11 mouse cellular contexts compared by ENCODE assay signal in the genomic region with DNA sequence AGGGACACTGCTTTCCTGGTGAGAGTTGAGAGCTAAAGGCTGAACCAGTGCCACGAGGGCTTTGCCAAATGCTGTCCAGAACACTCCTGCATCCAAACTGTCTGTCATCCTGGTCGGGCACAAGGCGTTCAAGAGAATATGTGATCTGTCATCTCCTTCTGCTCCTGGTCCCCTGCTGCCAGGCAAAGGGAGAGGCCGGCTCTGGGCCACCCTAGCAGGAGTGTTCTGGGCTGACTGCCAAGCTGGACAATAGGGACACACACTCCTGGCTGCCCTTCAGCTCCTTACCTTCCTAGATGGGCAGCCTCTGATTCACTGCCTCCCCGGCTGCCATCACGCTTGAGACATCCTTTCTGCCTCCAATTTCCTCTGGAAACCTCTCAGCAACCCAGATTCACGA. TPM values are rescaled to one million over a fixed set of nuclear protein-coding genes. Genes with fewer than 3 reads are reported as not detected.
DNase-seq lines count a peak whose midpoint lies in the region; ATAC-seq and TF ChIP-seq lines count a peak whose summit lies in the region.
"Had no signal": no experiment of that assay in that cellular context is flagged by ENCODE, and none has a peak within 500 bp of the region (broad histone marks: within the 10 kb centered on the region; RNA-seq: fewer than 3 reads in every experiment).

No protein-coding gene starts in this region.

- no peaks in the 10 kb centered on the region for H3K27me3 ChIP-seq in forebrain, embryonic 15.5 days
- no peaks in the 10 kb centered on the region for H3K27me3 ChIP-seq in forebrain, postnatal 0 days (ENCODE audit: insufficient read depth, low read length)

- DNase-seq in forebrain, postnatal 0 days = no peak
- DNase-seq in ovary, postnatal 14 days (ENCODE audit: low spot score) = peak; percentile 34
- DNase-seq in ovary, adult 18-20 months (ENCODE audit: low spot score) = no peak
- peak; percentile 74 to 86 for DNase-seq in cerebellum, postnatal 10 days
- DNase-seq in lung, postnatal 10 days = peak; percentile 59
- DNase-seq in embryo, embryonic 9.5 days (ENCODE audit: extremely low spot score) = no peak

- H3K4me1 ChIP-seq in forebrain, embryonic 15.5 days = peaks cover 7% of the 10 kb centered on the region
- no peaks in the 10 kb centered on the region for H3K4me1 ChIP-seq in forebrain, postnatal 0 days (ENCODE audit: insufficient read depth)
- H3K4me1 ChIP-seq: embryonic facial prominence, embryonic 13.5 days had no signal

- 0 out of 2 replicates have a peak overlapping the region, but pooled peaks have one; percentile 26 for H3K9ac ChIP-seq in forebrain, embryonic 15.5 days (replicated peaks)
- no peak overlapping the region for H3K9ac ChIP-seq in forebrain, postnatal 0 days
- H3K9ac ChIP-seq: embryonic facial prominence, embryonic 13.5 days; liver, embryonic 14.5 days had no signal

- H3K9me3 ChIP-seq in forebrain, embryonic 15.5 days = no peaks in the 10 kb centered on the region
- no peaks in the 10 kb centered on the region for H3K9me3 ChIP-seq in forebrain, postnatal 0 days (ENCODE audit: low read length)
- H3K9me3 ChIP-seq: embryonic facial prominence, embryonic 13.5 days had no signal

- no peak overlapping the region for H3K27ac ChIP-seq in forebrain, embryonic 15.5 days (replicated peaks)
- H3K27ac ChIP-seq in forebrain, postnatal 0 days (ENCODE audit: low read depth, low read length) = no peak overlapping the region
- H3K27ac ChIP-seq: embryonic facial prominence, embryonic 13.5 days; liver, embryonic 14.5 days had no signal

- 25% methylated on average over 7 of the region's 7 CpGs for WGBS in forebrain, embryonic 15.5 days
- 22% methylated on average over 7 of the region's 7 CpGs for WGBS in forebrain, postnatal 0 days

- ATAC-seq in forebrain, embryonic 15.5 days (replicated peaks) = no peak
- no peak for ATAC-seq in forebrain, postnatal 0 days
- no peak for ATAC-seq in megakaryocyte progenitor cell, adult 5-6 weeks (replicated peaks; ENCODE audit: poor library complexity)

- TF ChIP-seq CTCF in forebrain, postnatal 0 days (IDR thresholded peaks at IDR 0.05; ENCODE audit: low read depth) = no peak

- no peaks in the 10 kb centered on the region for H3K36me3 ChIP-seq in forebrain, embryonic 15.5 days
- H3K36me3 ChIP-seq in forebrain, postnatal 0 days (ENCODE audit: insufficient read depth) = no peaks in the 10 kb centered on the region
- H3K36me3 ChIP-seq: embryonic facial prominence, embryonic 13.5 days had no signal

- H3K4me2 ChIP-seq in forebrain, embryonic 15.5 days (replicated peaks) = no peak overlapping the region
- no peak overlapping the region for H3K4me2 ChIP-seq in forebrain, postnatal 0 days (ENCODE audit: low read depth)
- H3K4me2 ChIP-seq: embryonic facial prominence, embryonic 13.5 days had no signal

- no peak overlapping the region for H3K4me3 ChIP-seq in forebrain, embryonic 15.5 days
- H3K4me3 ChIP-seq in forebrain, postnatal 0 days (ENCODE audit: low read depth, low read length) = no peak overlapping the region
- H3K4me3 ChIP-seq: embryonic facial prominence, embryonic 13.5 days; myocyte had no signal

RNA-seq across cellular contexts. Expression of gene Ppp2r5c, which starts 15.1 kb away (rescaled TPM):
- polyA plus RNA-seq in forebrain, embryonic 15.5 days (2015; fragmentation: Nextera tagmentation; extraction: Ambion mirVana) = 137 TPM in 2 replicates
- 171 and 191 TPM in 2 replicates for total RNA-seq in forebrain, postnatal 0 days (2014; rRNA removed)
- 147 and 169 TPM in 2 replicates for polyA plus RNA-seq in forebrain, postnatal 0 days (2015; fragmentation: Nextera tagmentation; extraction: Ambion mirVana)
- 108 and 119 TPM in 2 replicates for total RNA-seq in megakaryocyte progenitor cell, adult 5-6 weeks (2015)
- total RNA-seq in megakaryocyte progenitor cell, adult 5-6 weeks (2017) = 189 and 205 TPM in 2 replicates

Comparison
In these comparisons a context has a peak if more than half of its experiments do, and no peak if none do; other contexts are left out.
1. DNase-seq: peak in ovary, postnatal 14 days (single experiment), cerebellum, postnatal 10 days (2 of 2) and lung, postnatal 10 days (single experiment); none in forebrain, postnatal 0 days (single experiment), ovary, adult 18-20 months (single experiment) and embryo, embryonic 9.5 days (single experiment).